Mouse (Mus musculus): ENCODE measurements around the gene Slc22a20. TPM values are rescaled to one million over a fixed set of nuclear protein-coding genes. Genes with fewer than 3 reads are reported as not detected.

Gene Slc22a20
- polyA plus RNA-seq, 1 experiment from 2014 or later: not detected

DNA sequence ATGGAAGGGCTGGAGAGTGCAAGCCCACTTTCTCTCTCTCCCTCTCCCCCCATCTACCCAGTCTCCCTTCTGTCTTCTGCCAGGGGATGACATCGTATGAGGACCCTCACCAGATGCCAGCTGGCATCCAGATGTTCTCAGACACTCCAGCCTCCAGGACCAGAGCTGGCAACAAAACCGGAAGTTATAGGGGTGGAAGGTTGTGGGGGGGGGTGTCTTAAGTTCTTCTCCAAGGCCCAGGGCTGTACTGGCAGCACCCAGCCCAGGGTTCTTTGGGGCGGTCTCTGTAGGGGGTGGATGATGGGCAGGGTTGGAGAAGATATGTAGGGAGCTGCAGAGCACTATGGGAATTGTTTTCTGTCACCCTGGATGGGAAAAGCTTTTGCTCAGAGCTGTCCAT is 57.4 kb downstream of the Slc22a20 start:
- Histone ChIP-seq H3K4me1 (replicated peaks) (peaks cover 36% of the 10 kb centered on the region), H3K27ac (no peak overlapping the region), H3K27me3 (replicated peaks) (no peaks in the 10 kb centered on the region), H3K4me3 (replicated peaks) (no peak overlapping the region), H3K36me3 (no peaks in the 10 kb centered on the region), H3K9me3 (no peaks in the 10 kb centered on the region), H3K9ac (no peak overlapping the region), H3K4me2 (replicated peaks) (no peak overlapping the region)
- ATAC-seq: no peak
- WGBS: 35% methylated on average over 3 of the region's 3 CpGs

DNA sequence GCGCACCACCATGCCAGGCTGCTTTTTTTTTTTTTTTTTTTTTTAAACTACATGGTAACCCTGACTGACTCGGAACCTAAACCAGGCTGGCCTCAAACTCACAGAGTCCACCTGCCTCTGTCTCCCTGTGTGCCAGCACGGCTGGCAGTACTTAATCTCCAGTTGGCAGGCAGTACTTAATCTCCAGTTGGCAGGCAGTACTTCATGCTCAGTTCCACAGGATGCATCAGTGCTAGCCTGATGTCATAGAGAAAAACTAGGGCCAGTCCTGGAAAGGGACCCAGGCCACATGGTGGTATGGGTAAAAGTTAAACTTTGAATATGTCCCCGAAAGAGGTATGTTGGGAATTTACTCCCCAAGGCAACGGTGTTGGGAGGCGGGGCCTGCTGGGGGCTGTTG is 57.8 kb downstream of the Slc22a20 start:
- no peak overlapping the region for H3K27ac ChIP-seq
- no peaks in the 10 kb centered on the region for H3K36me3 ChIP-seq
- peaks cover 38% of the 10 kb centered on the region for H3K4me1 ChIP-seq (replicated peaks)
- H3K4me3 ChIP-seq (replicated peaks): no peak overlapping the region
- no peak for ATAC-seq
- WGBS: 62% methylated on average over 6 of the region's 6 CpGs
- no peaks in the 10 kb centered on the region for H3K27me3 ChIP-seq (replicated peaks)
- no peak overlapping the region for H3K4me2 ChIP-seq (replicated peaks)
- no peaks in the 10 kb centered on the region for H3K9me3 ChIP-seq
- H3K9ac ChIP-seq: no peak overlapping the region

DNA sequence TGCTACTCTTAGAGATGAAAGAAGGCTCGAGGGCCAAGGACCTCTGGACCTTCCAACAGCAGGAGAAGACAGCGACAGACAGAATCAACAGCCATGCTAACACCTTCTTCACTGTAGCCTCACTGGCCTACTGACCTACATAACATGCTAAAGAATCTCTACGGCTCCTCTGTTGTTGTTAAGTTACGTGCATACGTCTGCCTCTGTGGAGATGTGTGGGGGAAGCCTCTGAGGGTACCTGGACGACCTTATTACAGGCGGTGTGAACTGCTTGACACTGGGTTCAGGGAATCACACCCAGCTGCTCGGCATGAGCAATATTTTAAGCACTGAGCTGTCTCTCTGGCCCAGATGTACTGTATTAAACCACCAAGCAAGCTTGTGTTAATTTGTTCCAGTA is 58.4 kb downstream of the Slc22a20 start:
- peaks cover 41% of the 10 kb centered on the region for H3K4me1 ChIP-seq (replicated peaks)
- ATAC-seq: no peak
- no peaks in the 10 kb centered on the region for H3K27me3 ChIP-seq (replicated peaks)
- H3K9me3 ChIP-seq: no peaks in the 10 kb centered on the region
- no peak overlapping the region for H3K4me3 ChIP-seq (replicated peaks)
- 76% methylated on average over 8 of the region's 8 CpGs for WGBS
- H3K36me3 ChIP-seq: no peaks in the 10 kb centered on the region
- no peak overlapping the region for H3K27ac ChIP-seq
- no peak overlapping the region for H3K4me2 ChIP-seq (replicated peaks)
- H3K9ac ChIP-seq: no peak overlapping the region

DNA sequence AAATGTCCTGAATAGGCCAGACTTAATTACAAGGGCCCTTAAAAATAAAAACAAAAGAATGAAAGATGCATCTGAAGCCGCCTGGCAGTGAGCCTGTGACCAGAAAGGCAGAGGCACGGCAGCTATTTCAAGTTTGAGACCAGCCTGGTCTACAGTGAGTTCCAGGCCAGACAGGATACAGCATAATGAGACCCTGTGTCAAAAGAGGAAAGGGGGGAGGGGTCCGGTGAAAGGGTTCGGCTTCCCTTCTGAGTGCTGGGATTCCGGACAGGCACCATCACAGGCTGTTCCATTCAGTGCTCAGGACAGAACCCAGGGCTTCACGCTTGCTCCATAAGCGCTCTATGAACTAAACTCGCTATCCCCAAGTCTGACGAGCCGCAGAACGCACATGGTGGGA is 58.9 kb downstream of the Slc22a20 start:
- Histone ChIP-seq H3K27ac (no peak overlapping the region), H3K4me3 (replicated peaks) (no peak overlapping the region), H3K9ac (no peak overlapping the region), H3K4me2 (replicated peaks) (no peak overlapping the region), H3K9me3 (no peaks in the 10 kb centered on the region), H3K27me3 (replicated peaks) (no peaks in the 10 kb centered on the region), H3K36me3 (no peaks in the 10 kb centered on the region), H3K4me1 (replicated peaks) (peaks cover 46% of the 10 kb centered on the region)
- ATAC-seq: no peak
- WGBS: 73% methylated on average over 11 of the region's 11 CpGs

DNA sequence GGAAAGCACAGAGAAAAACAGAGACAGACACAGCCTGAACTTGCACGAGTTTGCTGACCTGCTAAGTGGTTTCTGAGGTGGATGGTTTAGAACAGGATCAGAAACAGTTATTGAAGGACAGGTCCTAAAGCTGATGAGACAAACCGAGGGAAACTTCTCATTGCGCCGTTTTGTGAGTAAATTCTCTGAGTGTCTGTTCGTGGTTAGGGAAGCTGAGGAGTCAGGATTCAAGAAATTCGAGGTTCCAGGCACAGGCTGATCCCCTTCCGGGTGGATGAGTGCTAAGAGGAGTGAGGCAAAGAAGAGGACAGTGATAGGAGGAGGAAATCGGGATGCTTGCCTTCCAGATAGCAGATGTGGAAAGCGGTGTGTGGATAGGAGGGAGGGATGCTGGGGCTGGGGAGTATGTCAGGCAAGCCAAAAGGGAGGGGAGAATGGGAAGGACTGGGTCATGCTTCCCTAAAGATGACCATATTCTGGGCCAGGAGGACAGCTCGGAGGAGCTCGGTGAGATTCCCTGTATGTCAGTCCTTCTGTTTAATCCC is 60.6 kb downstream of the Slc22a20 start:
- Histone ChIP-seq H3K4me2 (replicated peaks) (peak overlapping the region; percentile 89), H3K27ac (peak overlapping the region; percentile 92; the same call in 1 of the 2 replicates), H3K36me3 (no peaks in the 10 kb centered on the region), H3K4me3 (replicated peaks) (peak overlapping the region; percentile 51), H3K9ac (0 out of 2 replicates have a peak overlapping the region, but pooled peaks have one; percentile 15), H3K9me3 (no peaks in the 10 kb centered on the region), H3K27me3 (replicated peaks) (no peaks in the 10 kb centered on the region), H3K4me1 (replicated peaks) (peaks cover 46% of the 10 kb centered on the region)
- 27% methylated on average over 11 of the region's 11 CpGs for WGBS
- no peak for ATAC-seq

DNA sequence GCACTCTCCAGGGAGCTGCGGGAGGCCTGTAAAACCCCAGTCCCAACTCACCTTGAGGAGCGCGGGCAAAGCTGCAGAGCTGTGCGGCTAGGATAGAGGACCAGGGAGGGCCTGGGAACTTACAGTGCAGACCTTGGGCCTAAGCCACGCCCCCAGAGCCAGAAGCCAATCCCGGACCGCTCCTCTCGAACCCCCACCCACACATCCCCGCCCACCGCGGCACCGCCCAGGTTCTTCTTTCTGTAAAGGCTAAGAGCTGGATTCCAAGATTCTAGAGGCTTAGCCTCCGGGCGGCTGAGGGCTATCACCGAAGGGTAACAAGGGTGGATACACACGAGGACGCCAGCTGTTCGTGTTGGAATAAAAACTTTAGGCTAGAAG is 61.2 kb downstream of the Slc22a20 start, which contains the start of gene Cdc42ep2:
Gene Cdc42ep2 (minus strand): TSS at position 104 of the 381 bp plus-strand sequence.
- peaks cover 39% of the 10 kb centered on the region for H3K4me1 ChIP-seq (replicated peaks)
- WGBS: 0% methylated on average over 18 of the region's 18 CpGs

DNA sequence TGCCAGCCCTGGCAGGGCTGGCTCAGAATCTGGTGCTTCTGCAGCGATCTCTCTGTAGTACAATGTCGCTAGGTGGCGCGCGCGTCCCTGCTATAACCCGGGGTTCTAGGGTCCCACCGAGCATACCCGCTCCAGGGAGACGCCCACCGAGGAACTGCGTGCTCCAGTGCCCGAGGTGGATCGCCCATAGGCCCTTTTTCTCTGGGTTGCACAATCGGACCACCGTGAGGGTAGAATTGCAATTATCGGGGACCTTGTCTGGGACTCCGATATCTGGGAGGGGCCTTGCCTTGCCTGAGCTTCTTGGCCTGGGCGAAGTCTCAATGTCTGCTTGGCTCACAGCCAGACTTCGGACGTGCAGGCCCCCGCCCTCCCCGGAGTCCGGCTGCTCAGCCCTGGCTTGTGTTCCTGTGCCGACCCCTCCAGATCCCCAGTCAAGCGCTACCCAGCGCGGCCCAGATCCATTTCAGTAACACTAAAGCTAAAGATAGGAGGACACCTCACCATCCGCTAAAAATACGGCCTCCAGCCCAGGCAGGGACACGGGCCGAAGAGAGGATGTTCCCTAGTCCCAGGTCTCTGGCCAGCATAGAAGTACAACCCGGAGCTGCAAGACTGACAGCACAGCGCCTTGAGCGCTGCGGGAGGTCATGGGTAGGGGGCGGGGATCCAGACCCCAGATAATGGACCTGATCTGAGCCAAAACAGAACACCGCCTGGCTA is 61.8 kb downstream of the Slc22a20 start:
- H3K9me3 ChIP-seq: no peaks in the 10 kb centered on the region
- H3K4me1 ChIP-seq (replicated peaks): peaks cover 34% of the 10 kb centered on the region

More for the DNA sequence above, 61.2 kb downstream of the Slc22a20 start, which contains the start of gene Cdc42ep2:
- Histone ChIP-seq H3K9me3 (no peaks in the 10 kb centered on the region), H3K9ac (peak within 1 kb of the TSS; percentile 51), H3K27ac (peak within 1 kb of the TSS; percentile 92), H3K4me2 (replicated peaks) (peak within 1 kb of the TSS; percentile 89), H3K4me3 (replicated peaks) (peak within 1 kb of the TSS; percentile 51), H3K36me3 (no peaks in the 10 kb centered on the region), H3K27me3 (replicated peaks) (no peaks in the 10 kb centered on the region)
- peak; percentile 94 for ATAC-seq

DNA sequence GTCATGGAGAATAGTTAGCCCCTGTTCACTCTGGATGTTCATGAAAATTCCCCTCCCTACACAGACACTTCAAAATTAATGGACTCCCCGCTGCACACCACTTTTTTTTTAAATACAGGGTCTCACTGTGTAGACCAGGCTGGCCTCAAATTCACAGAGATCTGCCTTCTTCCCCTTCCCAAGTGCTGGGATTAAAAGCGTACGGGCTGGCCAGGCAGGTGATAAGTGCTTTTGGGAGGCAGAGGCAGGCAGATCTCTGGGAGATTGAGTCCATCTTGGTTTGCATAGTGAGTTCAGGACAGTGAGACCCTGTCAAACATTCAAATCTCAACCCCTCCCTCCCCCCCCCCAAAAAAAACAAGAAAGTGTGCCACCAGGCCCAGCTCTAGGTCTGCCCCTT is 63.0 kb downstream of the Slc22a20 start:
- ATAC-seq: no peak
- Histone ChIP-seq H3K4me2 (replicated peaks) (peak overlapping the region; percentile 48), H3K9ac (no peak overlapping the region)

More for the DNA sequence above, 61.8 kb downstream of the Slc22a20 start:
- H3K27me3 ChIP-seq (replicated peaks): no peaks in the 10 kb centered on the region
- under 1% methylated on average over 38 of the region's 38 CpGs for WGBS
- peak overlapping the region; percentile 51 for H3K4me3 ChIP-seq (replicated peaks)
- ATAC-seq: peak; percentile 83
- H3K4me2 ChIP-seq (replicated peaks): peak overlapping the region; percentile 89
- peak overlapping the region; percentile 51 for H3K9ac ChIP-seq
- H3K36me3 ChIP-seq: no peaks in the 10 kb centered on the region
- peak overlapping the region; percentile 92 for H3K27ac ChIP-seq

DNA sequence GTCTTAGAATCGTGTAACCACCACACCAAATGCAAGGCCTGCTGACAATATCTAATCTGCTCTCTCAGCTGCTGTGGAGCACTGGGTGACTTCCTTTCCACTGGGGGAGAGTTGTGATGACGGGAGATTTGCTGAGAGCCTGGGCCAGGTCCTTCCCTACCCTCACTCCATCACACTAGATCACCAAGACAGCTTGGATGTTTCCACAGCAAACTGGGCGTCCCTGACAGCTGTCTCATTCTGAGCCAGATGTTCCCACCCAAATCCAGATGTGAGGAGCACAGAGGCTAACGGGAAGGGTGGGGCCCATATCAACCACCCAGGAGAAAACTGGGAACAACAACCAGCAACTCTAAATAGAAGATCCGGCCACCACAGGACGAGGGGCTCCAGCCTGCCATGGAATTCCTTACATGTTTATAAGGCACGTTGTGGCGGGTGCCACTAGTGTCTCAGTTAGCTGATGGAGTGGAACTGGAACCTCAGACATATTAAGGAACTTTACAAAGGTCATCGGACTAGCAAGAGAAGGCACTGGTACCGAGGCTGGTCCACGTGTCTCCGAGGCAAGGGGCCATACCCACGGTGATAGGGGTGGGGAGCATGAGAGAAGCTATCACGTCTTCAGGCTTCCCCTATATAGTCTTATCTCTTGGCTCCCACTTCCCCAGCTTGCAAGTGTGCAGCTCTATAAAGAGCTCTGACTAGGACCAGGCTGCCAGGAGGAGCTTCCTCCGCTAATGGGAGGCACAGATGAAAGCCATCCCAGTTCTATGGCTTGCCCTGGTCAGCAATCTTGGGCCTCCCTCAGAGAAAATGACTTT is 63.6 kb downstream of the Slc22a20 start:
- H3K36me3 ChIP-seq: peaks cover 9% of the 10 kb centered on the region; the same call in 1 of the 2 replicates
- no peak overlapping the region for H3K27ac ChIP-seq
- no peak for ATAC-seq
- H3K9ac ChIP-seq: 0 out of 2 replicates have a peak overlapping the region, but pooled peaks have one; percentile 45
- H3K4me1 ChIP-seq (replicated peaks): peaks cover 24% of the 10 kb centered on the region
- H3K4me3 ChIP-seq (replicated peaks): no peak overlapping the region; the same call in 1 of the 2 replicates
- WGBS: 68% methylated on average over 15 of the region's 15 CpGs
- H3K27me3 ChIP-seq (replicated peaks): no peaks in the 10 kb centered on the region
- no peaks in the 10 kb centered on the region for H3K9me3 ChIP-seq
- H3K4me2 ChIP-seq (replicated peaks): peak overlapping the region; percentile 48

More for the DNA sequence above, 63.0 kb downstream of the Slc22a20 start:
- no peak overlapping the region for H3K27ac ChIP-seq
- WGBS: 88% methylated on average over 3 of the region's 3 CpGs
- H3K36me3 ChIP-seq: peaks cover 3% of the 10 kb centered on the region; the same call in 1 of the 2 replicates
- no peak overlapping the region for H3K4me3 ChIP-seq (replicated peaks)
- H3K9me3 ChIP-seq: no peaks in the 10 kb centered on the region
- H3K27me3 ChIP-seq (replicated peaks): no peaks in the 10 kb centered on the region
- H3K4me1 ChIP-seq (replicated peaks): peaks cover 24% of the 10 kb centered on the region

DNA sequence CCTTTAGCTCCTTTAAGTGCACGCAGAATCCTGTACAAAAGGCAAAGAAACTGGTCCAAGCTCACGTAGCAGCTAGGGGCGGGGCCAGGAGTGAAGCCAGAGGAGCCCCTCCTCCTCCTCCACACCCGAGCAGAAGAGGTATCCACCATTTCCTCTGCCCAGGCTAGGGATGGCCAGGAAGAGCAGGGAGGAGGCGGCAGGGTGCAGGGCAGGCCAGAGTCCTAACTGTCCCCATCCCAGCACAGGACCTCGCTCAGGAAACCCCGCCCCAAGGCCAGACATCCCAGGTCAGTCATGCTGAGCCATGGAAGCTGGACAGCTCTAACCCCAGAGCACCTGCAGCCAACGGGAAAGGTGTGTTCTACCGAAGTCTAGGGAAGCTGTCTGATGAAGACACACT is 64.2 kb downstream of the Slc22a20 start:
- H3K27ac ChIP-seq: no peak overlapping the region
- no peaks in the 10 kb centered on the region for H3K27me3 ChIP-seq (replicated peaks)
- WGBS: 19% methylated on average over 9 of the region's 9 CpGs
- no peak overlapping the region; the same call in 1 of the 2 replicates for H3K4me3 ChIP-seq (replicated peaks)
- peaks cover 24% of the 10 kb centered on the region for H3K4me1 ChIP-seq (replicated peaks)
- no peak for ATAC-seq
- H3K9ac ChIP-seq: peak overlapping the region; percentile 45; the same call in 1 of the 2 replicates
- no peaks in the 10 kb centered on the region for H3K9me3 ChIP-seq
- peak overlapping the region; percentile 48 for H3K4me2 ChIP-seq (replicated peaks)
- peaks cover 14% of the 10 kb centered on the region; the same call in 1 of the 2 replicates for H3K36me3 ChIP-seq
